Mouse (Mus musculus): ENCODE data around the gene Col23a1.

DNA sequence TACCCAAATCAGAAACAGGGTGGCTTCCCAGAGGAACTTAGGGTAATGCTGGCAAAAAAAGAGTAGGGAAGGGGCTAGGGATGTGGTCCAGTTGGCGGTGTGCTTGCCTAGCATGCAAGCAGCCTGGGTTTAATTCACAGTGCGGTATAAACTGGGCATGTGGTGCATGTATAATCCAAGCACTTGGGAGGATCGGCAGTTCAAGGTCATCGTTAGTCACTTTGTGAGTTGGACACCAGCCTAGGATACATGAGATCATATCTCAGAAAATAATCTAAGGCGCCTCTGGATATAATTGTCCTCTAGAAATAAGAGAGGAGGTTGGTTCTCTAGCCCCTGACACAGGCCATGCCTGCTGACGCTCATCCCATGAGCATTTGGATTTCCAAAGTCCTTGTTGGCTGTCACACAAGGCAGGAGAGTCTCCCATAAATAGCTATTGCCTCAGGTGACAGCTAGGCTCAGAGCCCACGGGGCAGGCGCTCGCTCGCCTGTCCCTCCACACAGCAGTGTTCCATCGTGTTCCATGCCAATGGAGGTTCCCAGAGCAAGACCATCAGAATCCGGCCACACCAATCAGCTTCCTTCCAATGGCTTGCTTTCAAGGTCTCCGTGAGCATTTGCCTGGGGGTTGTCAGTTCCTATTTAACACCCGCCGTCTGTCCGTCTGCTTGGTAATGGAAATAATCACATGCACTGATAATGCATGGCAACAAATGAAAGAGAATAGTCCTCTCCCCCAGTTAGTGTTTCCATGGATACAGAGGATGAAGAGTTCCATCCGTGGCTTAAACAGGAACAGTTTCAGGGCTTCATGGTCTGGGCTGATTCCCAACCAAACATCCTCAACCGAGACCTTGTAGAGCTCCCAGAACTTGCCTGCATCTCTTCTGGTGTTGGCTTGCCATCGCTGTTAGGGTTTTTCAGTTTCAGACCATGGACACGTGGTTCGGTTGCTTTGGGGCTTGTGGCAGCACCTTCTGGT lies 56.1 kb downstream of the Col23a1 start:
- TF ChIP-seq CTCF (IDR thresholded peaks at IDR 0.05; ENCODE audit: extremely low read depth, insufficient read length, insufficient replicate concordance, low read depth, low read length) (no peak), POLR2A (IDR thresholded peaks at IDR 0.05; ENCODE audit: low read depth, low read length) (no peak)
